Mouse (Mus musculus): ENCODE measurements at regions not wholly inside any gene's neighbourhood (a gene's known extent, or its start where the extent isn't known, plus 50 kb on each side); places are given as distances from the start of the nearest gene placed in this dataset.
"Not testable (repeated sequence)": the region's sequence is repeated elsewhere in the genome, so short reads cannot be mapped to it uniquely, and the experiment has no call there.

DNA sequence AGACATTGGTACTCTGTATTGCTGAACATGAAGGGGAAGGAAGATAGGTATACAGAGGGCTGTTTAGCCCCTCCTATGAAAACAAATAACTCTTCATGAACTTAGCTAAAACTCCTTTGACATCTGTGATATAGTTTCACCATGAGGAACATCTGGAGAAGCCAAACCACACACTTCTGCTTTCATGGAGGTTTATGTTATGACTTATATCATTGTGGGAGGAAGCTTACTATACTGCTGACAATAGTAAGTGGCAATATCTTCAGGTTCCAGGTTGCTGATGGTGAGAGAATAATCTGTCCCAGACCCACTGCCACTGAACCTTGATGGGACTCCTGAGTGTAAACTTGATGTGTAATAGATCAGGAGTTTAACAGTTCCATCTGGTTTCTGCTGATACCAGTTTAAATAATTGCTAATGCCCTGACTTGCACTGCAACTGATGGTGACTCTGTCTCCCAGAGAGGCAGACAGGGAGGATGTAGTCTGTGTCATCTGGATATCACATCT is 1168.8 kb upstream of the Tacstd2 start:
- not testable (repeated sequence) for H3K27me3 ChIP-seq (replicated peaks; ENCODE audit: control insufficient read depth, insufficient read depth, low read length); H3K4me3 ChIP-seq (ENCODE audit: low read length); ATAC-seq; H3K4me2 ChIP-seq (ENCODE audit: low read length); H3K4me1 ChIP-seq (ENCODE audit: control insufficient read depth, insufficient read depth, low read depth, low read length); H3K9me3 ChIP-seq (ENCODE audit: control insufficient read depth, low read length); H3K36me3 ChIP-seq (ENCODE audit: control insufficient read depth, insufficient read depth, low read length); H3K9ac ChIP-seq (ENCODE audit: low read depth, low read length); H3K27ac ChIP-seq (ENCODE audit: low read depth, low read length)

DNA sequence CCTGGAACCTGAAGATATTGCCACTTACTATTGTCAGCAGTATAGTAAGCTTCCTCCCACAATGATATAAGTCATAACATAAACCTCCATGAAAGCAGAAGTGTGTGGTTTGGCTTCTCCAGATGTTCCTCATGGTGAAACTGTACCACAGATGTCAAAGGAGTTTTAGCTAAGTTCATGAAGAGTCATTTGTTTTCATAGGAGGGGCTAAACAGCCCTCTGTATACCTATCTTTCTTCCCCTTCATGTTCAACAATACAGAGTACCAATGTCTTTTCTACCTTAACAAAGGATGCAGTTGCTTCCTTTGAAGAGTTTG is 1145.2 kb upstream of the Tacstd2 start:
- not testable (repeated sequence) for ATAC-seq; H3K4me2 ChIP-seq (ENCODE audit: low read length)

DNA sequence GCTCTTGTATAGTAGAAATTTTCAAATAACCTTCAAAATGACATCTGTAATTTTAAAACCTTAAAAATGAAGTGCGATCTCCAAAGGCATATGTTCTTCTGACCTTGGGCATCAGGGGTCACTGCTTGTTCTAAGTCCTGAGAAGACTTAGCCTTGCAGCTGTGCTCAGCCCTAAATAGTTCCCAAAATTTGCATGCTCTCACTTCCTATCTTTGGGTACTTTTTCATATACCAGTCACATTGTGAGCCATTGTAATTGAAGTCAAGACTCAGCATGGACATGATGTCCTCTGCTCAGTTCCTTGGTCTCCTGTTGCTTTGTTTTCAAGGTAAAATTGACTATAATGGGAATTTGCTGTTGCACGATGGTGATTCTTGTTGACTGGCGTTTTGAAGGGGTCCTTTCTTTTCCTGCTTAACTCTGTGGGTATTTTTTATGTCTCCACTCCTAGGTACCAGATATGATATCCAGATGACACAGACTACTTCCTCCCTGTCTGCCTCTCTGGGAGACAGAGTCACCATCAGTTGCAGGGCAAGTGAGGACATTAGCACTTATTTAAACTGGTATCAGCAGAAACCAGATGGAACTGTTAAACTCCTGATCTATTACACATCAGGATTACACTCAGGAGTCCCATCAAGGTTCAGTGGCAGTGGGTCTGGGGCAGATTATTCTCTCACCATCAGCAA is 1144.6 kb upstream of the Tacstd2 start:
- WGBS = 87% methylated on average over 3 of the region's 3 CpGs
- H3K36me3 ChIP-seq (ENCODE audit: control insufficient read depth, insufficient read depth, low read length) = no peaks in the 10 kb centered on the region
- no peak for ATAC-seq

More for the DNA sequence above, 1145.2 kb upstream of the Tacstd2 start:
- not testable (repeated sequence) for H3K9me3 ChIP-seq (ENCODE audit: control insufficient read depth, low read length); H3K4me1 ChIP-seq (ENCODE audit: control insufficient read depth, insufficient read depth, low read depth, low read length); H3K4me3 ChIP-seq (ENCODE audit: low read length); H3K9ac ChIP-seq (ENCODE audit: low read depth, low read length); H3K27ac ChIP-seq (ENCODE audit: low read depth, low read length); H3K36me3 ChIP-seq (ENCODE audit: control insufficient read depth, insufficient read depth, low read length); H3K27me3 ChIP-seq (replicated peaks; ENCODE audit: control insufficient read depth, insufficient read depth, low read length)

DNA sequence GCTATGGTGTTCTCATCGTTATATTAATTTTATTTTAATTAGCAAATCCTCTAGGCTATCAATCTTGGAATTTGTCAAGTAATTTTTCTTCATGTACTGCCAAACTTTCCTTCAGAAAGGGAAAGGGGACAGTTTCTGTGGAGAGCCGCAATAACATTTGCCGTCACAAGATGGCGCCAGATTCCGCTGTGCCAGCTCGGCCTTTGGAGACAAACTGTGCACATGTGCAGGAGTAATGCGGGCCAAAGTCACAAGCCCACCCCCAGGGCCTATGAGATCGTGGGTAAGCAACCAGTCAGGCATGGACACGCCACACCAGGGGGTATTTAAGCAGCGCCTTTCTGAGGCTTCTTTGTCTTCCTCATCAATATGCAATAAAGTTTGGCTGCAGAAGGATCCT is 1132.8 kb upstream of the Tacstd2 start:
- Histone ChIP-seq H3K4me3 (ENCODE audit: low read length) (peak overlapping the region; percentile 12; the same call in 1 of the 2 replicates), H3K4me2 (ENCODE audit: low read length) (peak overlapping the region; percentile 53)
- 2% methylated on average over 10 of the region's 10 CpGs for WGBS
- ATAC-seq = peak; percentile 73; the same call in 1 of the 2 replicates
- H3K4me1 ChIP-seq (ENCODE audit: control insufficient read depth, insufficient read depth, low read depth, low read length); H3K27ac ChIP-seq (ENCODE audit: low read depth, low read length); H3K9ac ChIP-seq (ENCODE audit: low read depth, low read length); H3K36me3 ChIP-seq (ENCODE audit: control insufficient read depth, insufficient read depth, low read length); H3K27me3 ChIP-seq (replicated peaks; ENCODE audit: control insufficient read depth, insufficient read depth, low read length); H3K9me3 ChIP-seq (ENCODE audit: control insufficient read depth, low read length): not testable (repeated sequence)

More for the DNA sequence above, 1144.6 kb upstream of the Tacstd2 start:
- H3K9me3 ChIP-seq (ENCODE audit: control insufficient read depth, low read length) = no peaks in the 10 kb centered on the region
- H3K9ac ChIP-seq (ENCODE audit: low read depth, low read length) = no peak overlapping the region
- H3K4me3 ChIP-seq (ENCODE audit: low read length) = no peak overlapping the region
- H3K4me1 ChIP-seq (ENCODE audit: control insufficient read depth, insufficient read depth, low read depth, low read length) = no peaks in the 10 kb centered on the region
- no peaks in the 10 kb centered on the region for H3K27me3 ChIP-seq (replicated peaks; ENCODE audit: control insufficient read depth, insufficient read depth, low read length)
- no peak overlapping the region for H3K27ac ChIP-seq (ENCODE audit: low read depth, low read length)
- no peak overlapping the region for H3K4me2 ChIP-seq (ENCODE audit: low read length)

DNA sequence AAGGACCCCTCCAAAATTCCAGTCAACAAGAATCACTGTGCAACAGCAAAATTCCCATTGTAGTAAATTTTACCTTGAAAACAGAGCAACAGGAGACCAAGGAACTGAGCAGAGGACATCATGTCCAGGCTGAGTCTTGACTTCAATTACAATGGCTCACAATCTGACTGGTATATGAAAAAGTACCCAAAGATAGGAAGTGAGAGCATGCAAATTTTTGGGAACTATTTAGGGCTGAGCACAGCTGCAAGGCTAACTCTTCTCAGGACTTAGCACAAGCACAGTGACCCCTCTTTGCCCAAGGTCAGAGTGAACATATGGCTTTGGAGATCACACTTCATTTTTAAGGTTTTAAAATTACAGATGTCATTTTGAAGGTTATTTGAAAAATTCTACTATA is 1096.7 kb upstream of the Tacstd2 start:
- H3K4me3 ChIP-seq (ENCODE audit: low read length); H3K36me3 ChIP-seq (ENCODE audit: control insufficient read depth, insufficient read depth, low read length); ATAC-seq; H3K4me1 ChIP-seq (ENCODE audit: control insufficient read depth, insufficient read depth, low read depth, low read length); H3K9me3 ChIP-seq (ENCODE audit: control insufficient read depth, low read length); H3K9ac ChIP-seq (ENCODE audit: low read depth, low read length); H3K27me3 ChIP-seq (replicated peaks; ENCODE audit: control insufficient read depth, insufficient read depth, low read length); H3K27ac ChIP-seq (ENCODE audit: low read depth, low read length); H3K4me2 ChIP-seq (ENCODE audit: low read length): not testable (repeated sequence)

DNA sequence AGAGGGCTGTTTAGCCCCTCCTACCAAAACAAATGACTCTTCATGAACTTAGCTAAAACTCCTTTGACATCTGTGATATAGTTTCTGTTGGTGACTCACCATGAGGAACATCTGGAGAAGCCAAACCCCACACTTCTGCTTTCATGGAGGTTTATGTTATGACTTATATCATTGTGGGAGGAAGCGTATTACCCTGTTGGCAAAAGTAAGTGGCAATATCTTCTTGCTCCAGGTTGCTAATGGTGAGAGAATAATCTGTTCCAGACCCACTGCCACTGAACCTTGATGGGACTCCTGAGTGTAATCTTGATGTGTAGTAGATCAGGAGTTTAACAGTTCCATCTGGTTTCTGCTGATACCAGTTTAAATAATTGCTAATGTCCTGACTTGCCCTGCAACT is 1096.2 kb upstream of the Tacstd2 start:
- 85% methylated on average over 1 of the region's 1 CpGs for WGBS
- Histone ChIP-seq H3K4me3 (ENCODE audit: low read length) (no peak overlapping the region), H3K27ac (ENCODE audit: low read depth, low read length) (no peak overlapping the region), H3K36me3 (ENCODE audit: control insufficient read depth, insufficient read depth, low read length) (no peaks in the 10 kb centered on the region), H3K9me3 (ENCODE audit: control insufficient read depth, low read length) (no peaks in the 10 kb centered on the region), H3K27me3 (replicated peaks; ENCODE audit: control insufficient read depth, insufficient read depth, low read length) (no peaks in the 10 kb centered on the region), H3K9ac (ENCODE audit: low read depth, low read length) (no peak overlapping the region), H3K4me1 (ENCODE audit: control insufficient read depth, insufficient read depth, low read depth, low read length) (no peaks in the 10 kb centered on the region), H3K4me2 (ENCODE audit: low read length) (no peak overlapping the region)
- no peak for ATAC-seq

DNA sequence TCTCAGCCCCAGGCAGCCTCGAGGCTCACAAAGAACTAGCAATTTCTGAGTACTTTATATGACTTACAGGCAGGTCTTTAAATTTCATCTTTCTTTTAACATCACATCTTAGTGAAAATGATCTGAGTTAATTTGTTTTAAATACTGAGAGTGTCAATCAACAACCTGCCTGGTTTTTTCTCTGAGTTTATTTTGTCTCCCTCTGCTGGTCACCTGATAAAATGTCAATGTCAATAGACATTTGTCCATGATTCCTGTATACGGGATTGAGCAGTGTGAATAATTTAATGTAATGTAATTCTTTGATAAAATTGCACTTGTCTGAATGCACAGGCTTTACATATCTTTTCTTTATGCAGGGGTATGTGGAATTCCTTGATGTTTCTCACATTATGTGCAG is 1070.4 kb upstream of the Tacstd2 start:
- no peaks in the 10 kb centered on the region for H3K36me3 ChIP-seq (ENCODE audit: control insufficient read depth, insufficient read depth, low read length)
- H3K4me1 ChIP-seq (ENCODE audit: control insufficient read depth, insufficient read depth, low read depth, low read length) = no peaks in the 10 kb centered on the region
- no peak for ATAC-seq
- H3K27ac ChIP-seq (ENCODE audit: low read depth, low read length) = no peak overlapping the region
- 74% methylated on average over 2 of the region's 2 CpGs for WGBS
- no peaks in the 10 kb centered on the region; the same call in 1 of the 2 replicates for H3K9me3 ChIP-seq (ENCODE audit: control insufficient read depth, low read length)
- H3K4me3 ChIP-seq (ENCODE audit: low read length) = no peak overlapping the region
- no peak overlapping the region for H3K4me2 ChIP-seq (ENCODE audit: low read length)
- H3K9ac ChIP-seq (ENCODE audit: low read depth, low read length) = no peak overlapping the region
- no peaks in the 10 kb centered on the region for H3K27me3 ChIP-seq (replicated peaks; ENCODE audit: control insufficient read depth, insufficient read depth, low read length)

Data from hindbrain, embryonic 16.5 days (tissue).